Mouse (Mus musculus) heart, postnatal 0 days (tissue): ENCODE data around the gene Pea15a. TPM values are rescaled to one million over a fixed set of nuclear protein-coding genes. Genes with fewer than 3 reads are reported as not detected.
A peak's percentile ranks its signal among the peaks of the same experiment; 100 is the strongest.

Experiments used
- ATAC-seq: fragments of 200-750 bp; cut with Nextera tagmentation; 2 replicates; pipeline ENCODE4 v1.8.0; 2017; ENCODE audit warnings: low read depth, moderate number of reproducible peaks, moderate library complexity; ENCODE audit not compliant: insufficient read depth
- DNase-seq: peaks from one replicate; pipeline ENCODE4 v3.0.0-alpha.2; 2016; ENCODE audit warnings: low spot score
- H3K27ac ChIP-seq: fragments of 300-500 bp; sonication (generic); 2 replicates; pipeline ENCODE4 v1.5.1; 2014; ENCODE audit warnings: low read depth, mild to moderate bottlenecking
- H3K27me3 ChIP-seq: fragments of 300-500 bp; sonication (generic); 2 replicates; pipeline ENCODE4 v1.6.1; 2014; ENCODE audit warnings: low read length, mixed read lengths; ENCODE audit not compliant: control insufficient read depth, insufficient read depth
- H3K36me3 ChIP-seq: fragments of 300-500 bp; sonication (generic); replicated peaks from 2 replicates; pipeline ENCODE4 v1.6.1; 2014; ENCODE audit warnings: low read length, mixed read lengths; ENCODE audit not compliant: control insufficient read depth, insufficient read depth
- H3K4me1 ChIP-seq: fragments of 300-500 bp; sonication (generic); 2 replicates; pipeline ENCODE4 v1.6.1; 2014; ENCODE audit warnings: antibody characterized with exemption; ENCODE audit not compliant: control insufficient read depth, insufficient read depth
- H3K4me2 ChIP-seq: fragments of 300-500 bp; sonication (generic); 2 replicates; pipeline ENCODE4 v1.6.1; 2014; ENCODE audit warnings: low read depth, mild to moderate bottlenecking, low read length, moderate library complexity
- H3K4me3 ChIP-seq: fragments of 300-500 bp; sonication (generic); 2 replicates; pipeline ENCODE4 v1.5.1; 2014; ENCODE audit warnings: low read depth, low read length
- H3K9ac ChIP-seq: fragments of 300-500 bp; sonication (generic); replicated peaks from 2 replicates; pipeline ENCODE4 v1.6.1; 2014; ENCODE audit warnings: low read depth, low read length, mixed read lengths
- H3K9me3 ChIP-seq: fragments of 300-500 bp; sonication (generic); replicated peaks from 2 replicates; pipeline ENCODE4 v1.6.1; 2016; ENCODE audit warnings: low read length; ENCODE audit not compliant: control insufficient read depth
- CTCF ChIP-seq: IDR thresholded peaks from 2 replicates; pipeline ENCODE4 v1.5.1; 2016; ENCODE audit warnings: antibody characterized with exemption, control low read depth, low read depth
- EP300 ChIP-seq: IDR thresholded peaks from 2 replicates; pipeline ENCODE4 v1.6.1; 2016; ENCODE audit warnings: antibody characterized with exemption, low read depth
- WGBS: fragments of 180-500 bp; shearing (Covaris S2); extraction: QIAGEN DNeasy Blood & Tissue Kit; methylation state at CpG from one replicate; pipeline ENCODE4 v1.1.7; 2014; 5-methylcytosine and 5-hydroxymethylcytosine counted together
- polyA plus RNA-seq: library from polyadenylated mRNA; unstranded; fragments of >200 nt; fragmentation: Nextera tagmentation; extraction: Ambion mirVana; gene quantifications from 2 replicates; pipeline ENCODE4 v1.2.1, GENCODE M21; 2015
- total RNA-seq: library from RNA; depleted of rRNA; stranded (reverse); fragments of >200 nt; gene quantifications from 2 replicates; pipeline ENCODE4 v1.2.3, GENCODE M21; 2014; ENCODE audit warnings: low replicate concordance; rRNA removed

Gene Pea15a
- total and polyA plus RNA-seq, 2 experiments from 2014 or later: 99.3 to 105 TPM

DNA sequence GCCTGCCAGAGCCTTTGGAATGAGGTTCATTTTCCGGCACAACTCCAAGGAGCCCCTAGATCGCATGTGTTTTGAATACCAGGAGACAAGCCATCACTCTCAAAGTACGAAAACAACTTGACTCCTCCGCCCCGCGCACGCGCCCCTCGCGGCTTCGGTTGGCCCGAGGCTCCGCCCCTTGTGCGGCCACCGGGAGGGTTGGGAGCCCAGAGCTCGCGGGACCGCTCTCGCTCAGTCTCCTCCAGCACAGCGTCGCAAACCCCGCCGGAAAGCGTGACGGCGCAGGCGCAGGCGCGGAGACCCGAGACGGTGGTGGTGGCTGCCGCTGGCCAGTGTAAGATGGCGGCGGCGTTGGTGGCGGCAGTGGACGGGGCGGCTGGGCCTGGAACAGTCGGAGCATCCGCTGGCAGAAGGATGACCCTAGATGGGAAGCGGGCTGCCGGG, 58.7 kb downstream of the Pea15a start, which contains the start of gene Dcaf8:
Gene Dcaf8 (plus strand): TSS at position 250 of the 444 bp plus-strand sequence.
- Histone ChIP-seq H3K4me2 (peak within 1 kb of the TSS; percentile 87), H3K4me3 (peak within 1 kb of the TSS; percentile 99), H3K9ac (peak within 1 kb of the TSS; percentile 100), H3K9me3 (no peaks in the 10 kb centered on the region), H3K4me1 (peaks cover 18% of the 10 kb centered on the region), H3K27me3 (no peaks in the 10 kb centered on the region), H3K36me3 (peaks cover 29% of the 10 kb centered on the region), H3K27ac (peak within 1 kb of the TSS; percentile 99)
- ATAC-seq (peak; percentile 99), DNase-seq (peak; percentile 97)
- WGBS: under 1% methylated on average over 39 of the region's 42 CpGs
- TF ChIP-seq EP300 (0 out of 2 replicates have a peak, but pooled peaks have one; percentile 43), CTCF (peak; percentile 5; the same call in 1 of the 2 replicates)

Other genes starting within 250 kb of the Pea15a start
- 11.2 and 11.4 TPM in 2 replicates for gene Vangl2, start 178.4 kb downstream of the Pea15a start, total RNA-seq
- 4.7 and 5.2 TPM in 2 replicates for gene Vangl2, start 178.4 kb downstream of the Pea15a start, polyA plus RNA-seq
- gene Nhlh1, start 149.2 kb downstream of the Pea15a start, total RNA-seq: not detected in 2 replicates
- not detected in 2 replicates for gene Nhlh1, start 149.2 kb downstream of the Pea15a start, polyA plus RNA-seq
- gene Copa, start 124.3 kb downstream of the Pea15a start, total RNA-seq: 148 and 174 TPM in 2 replicates
- gene Copa, start 124.3 kb downstream of the Pea15a start, polyA plus RNA-seq: 101 and 102 TPM in 2 replicates
- 53.4 and 87.3 TPM in 2 replicates for gene Ncstn, start 124.0 kb downstream of the Pea15a start, total RNA-seq
- gene Ncstn, start 124.0 kb downstream of the Pea15a start, polyA plus RNA-seq: 63.9 and 68.1 TPM in 2 replicates
- 157 and 250 TPM in 2 replicates for gene Pex19, start 80.0 kb downstream of the Pea15a start, total RNA-seq
- 155 and 161 TPM in 2 replicates for gene Pex19, start 80.0 kb downstream of the Pea15a start, polyA plus RNA-seq
- gene Dcaf8, start 58.7 kb downstream of the Pea15a start, total RNA-seq: 119 and 129 TPM in 2 replicates
- 116 and 119 TPM in 2 replicates for gene Dcaf8, start 58.7 kb downstream of the Pea15a start, polyA plus RNA-seq
- 61.2 and 68.0 TPM in 2 replicates for gene Casq1, start 13.1 kb upstream of the Pea15a start, total RNA-seq
- 60.3 and 65.0 TPM in 2 replicates for gene Casq1, start 13.1 kb upstream of the Pea15a start, polyA plus RNA-seq
- gene Atp1a4, start 51.6 kb upstream of the Pea15a start, total RNA-seq: not detected in 2 replicates
- 0.07 TPM in 2 replicates for gene Atp1a4, start 51.6 kb upstream of the Pea15a start, polyA plus RNA-seq
- 22.1 and 30.8 TPM in 2 replicates for gene Igsf8, start 54.8 kb upstream of the Pea15a start, total RNA-seq
- gene Igsf8, start 54.8 kb upstream of the Pea15a start, polyA plus RNA-seq: 11.4 and 12.6 TPM in 2 replicates
- 130 and 131 TPM in 2 replicates for gene Atp1a2, start 91.3 kb upstream of the Pea15a start, total RNA-seq
- 27.1 and 29.0 TPM in 2 replicates for gene Atp1a2, start 91.3 kb upstream of the Pea15a start, polyA plus RNA-seq
- not detected in 2 replicates for gene Kcnj9, start 122.5 kb upstream of the Pea15a start, total RNA-seq
- not detected in 2 replicates for gene Kcnj9, start 122.5 kb upstream of the Pea15a start, polyA plus RNA-seq
- not detected in 2 replicates for gene Kcnj10, start 134.4 kb upstream of the Pea15a start, total RNA-seq
- gene Kcnj10, start 134.4 kb upstream of the Pea15a start, polyA plus RNA-seq: 0.03 TPM in 1 of 2 replicates, not detected in the other
- gene Pigm, start 169.7 kb upstream of the Pea15a start, total RNA-seq: 13.8 and 14.8 TPM in 2 replicates
- 2.1 and 2.2 TPM in 2 replicates for gene Pigm, start 169.7 kb upstream of the Pea15a start, polyA plus RNA-seq